Mouse (Mus musculus) hindbrain, postnatal 0 days (tissue): ENCODE measurements around the gene Gm13271. TPM values are rescaled to one million over a fixed set of nuclear protein-coding genes. Genes with fewer than 3 reads are reported as not detected.
"Not testable (repeated sequence)": the region's sequence is repeated elsewhere in the genome, so short reads cannot be mapped to it uniquely, and the experiment has no call there.

Experiments used
- ATAC-seq: fragments of 200-750 bp; cut with Nextera tagmentation; 2 replicates; pipeline ENCODE4 v1.8.0; 2017; ENCODE audit warnings: mild to moderate bottlenecking, moderate TSS enrichment, moderate library complexity
- DNase-seq: peaks from one replicate; pipeline ENCODE4 v3.0.0-alpha.2; 2015; ENCODE audit warnings: low spot score
- H3K27ac ChIP-seq: fragments of 300-500 bp; sonication (generic); 2 replicates; pipeline ENCODE4 v1.5.1; 2014; ENCODE audit warnings: mild to moderate bottlenecking
- H3K27me3 ChIP-seq: fragments of 300-500 bp; sonication (generic); 2 replicates; pipeline ENCODE4 v1.6.1; 2014; ENCODE audit warnings: low read length, mixed read lengths; ENCODE audit not compliant: insufficient read depth
- H3K36me3 ChIP-seq: fragments of 300-500 bp; sonication (generic); 2 replicates; pipeline ENCODE4 v1.6.1; 2014; ENCODE audit warnings: low read length, mixed read lengths; ENCODE audit not compliant: insufficient read depth
- H3K4me1 ChIP-seq: fragments of 300-500 bp; sonication (generic); 2 replicates; pipeline ENCODE4 v1.6.1; 2014; ENCODE audit warnings: antibody characterized with exemption, low read length, mixed read lengths; ENCODE audit not compliant: insufficient read depth
- H3K4me2 ChIP-seq: fragments of 300-500 bp; sonication (generic); 2 replicates; pipeline ENCODE4 v1.6.1; 2014; ENCODE audit warnings: low read depth, mild to moderate bottlenecking, low read length, moderate library complexity, mixed read lengths
- H3K4me3 ChIP-seq: fragments of 300-500 bp; sonication (generic); 2 replicates; pipeline ENCODE4 v1.5.1; 2014; ENCODE audit warnings: low read length
- H3K9ac ChIP-seq: fragments of 300-500 bp; sonication (generic); replicated peaks from 2 replicates; pipeline ENCODE4 v1.6.1; 2014; ENCODE audit warnings: mild to moderate bottlenecking, low read length, moderate library complexity, mixed read lengths
- H3K9me3 ChIP-seq: fragments of 300-500 bp; sonication (generic); 2 replicates; pipeline ENCODE4 v1.6.1; 2016; ENCODE audit warnings: low read length, mixed read lengths
- CTCF ChIP-seq: IDR thresholded peaks from 2 replicates; pipeline ENCODE4 v1.5.1; 2016; ENCODE audit warnings: antibody characterized with exemption, control low read depth, low read depth
- WGBS: fragments of 180-500 bp; shearing (Covaris S2); extraction: QIAGEN DNeasy Blood & Tissue Kit; methylation state at CpG from one replicate; pipeline ENCODE4 v1.1.7; 2014; 5-methylcytosine and 5-hydroxymethylcytosine counted together
- polyA plus RNA-seq: library from polyadenylated mRNA; unstranded; fragments of >200 nt; fragmentation: Nextera tagmentation; extraction: Ambion mirVana; gene quantifications from 2 replicates; pipeline ENCODE4 v1.2.1, GENCODE M21; 2015
- total RNA-seq: library from RNA; depleted of rRNA; stranded (reverse); fragments of >200 nt; gene quantifications from 2 replicates; pipeline ENCODE4 v1.2.3, GENCODE M21; 2014; rRNA removed

Gm13271 gene
- total RNA-seq (not detected in 2 replicates), polyA plus RNA-seq (not detected in 2 replicates)

DNA sequence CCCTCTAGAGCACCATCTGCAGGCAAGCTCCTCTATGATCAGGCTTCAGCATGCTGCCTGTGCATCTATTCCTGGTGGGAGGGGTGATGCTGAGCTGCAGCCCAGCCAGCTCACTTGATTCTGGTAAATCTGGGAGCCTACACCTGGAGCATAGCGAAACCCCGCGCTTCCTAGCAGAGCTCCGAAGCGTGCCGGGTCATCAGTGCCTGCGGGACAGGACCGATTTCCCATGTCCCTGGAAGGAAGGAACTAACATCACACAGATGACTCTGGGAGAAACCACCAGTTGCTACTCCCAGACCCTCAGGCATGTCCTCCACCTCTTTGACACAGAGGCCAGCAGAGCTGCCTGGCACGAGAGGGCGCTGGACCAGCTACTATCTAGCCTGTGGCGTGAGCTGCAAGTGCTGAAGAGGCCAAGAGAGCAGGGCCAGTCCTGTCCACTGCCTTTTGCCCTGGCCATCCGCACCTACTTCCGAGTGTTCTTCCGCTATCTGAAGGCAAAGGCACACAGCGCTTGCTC is at the start of gene Gm13271:
Gene Gm13271 (plus strand): TSS at position 51 of the 523 bp plus-strand sequence.
- ATAC-seq, H3K27ac ChIP-seq, H3K4me2 ChIP-seq, DNase-seq, H3K9me3 ChIP-seq, H3K4me1 ChIP-seq, H3K36me3 ChIP-seq, H3K27me3 ChIP-seq, H3K9ac ChIP-seq, H3K4me3 ChIP-seq: not testable (repeated sequence)
- WGBS: 77% methylated on average over 13 of the region's 15 CpGs

DNA sequence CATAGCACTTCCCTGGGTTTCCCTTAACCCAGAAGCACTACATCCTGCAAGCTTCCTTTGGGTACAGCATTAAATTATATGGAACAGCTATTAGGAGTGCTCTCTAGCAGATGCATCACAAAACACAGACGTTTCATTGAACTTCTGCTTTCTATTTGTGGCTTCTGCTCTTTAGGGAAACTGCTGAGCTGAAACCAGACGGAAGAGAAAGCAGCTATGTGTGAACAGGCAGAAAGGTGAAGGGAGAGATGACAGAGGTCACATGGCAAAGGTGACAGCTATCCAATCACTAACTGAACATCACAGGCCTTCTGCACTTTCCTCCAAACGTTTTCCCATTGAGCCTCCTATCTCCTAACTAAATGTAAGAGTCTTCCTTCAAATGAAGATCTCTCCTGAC is 48.7 kb upstream of the Gm13271 start:
- Histone ChIP-seq H3K27ac (no peak overlapping the region), H3K9me3 (no peaks in the 10 kb centered on the region), H3K4me3 (no peak overlapping the region), H3K4me1 (no peaks in the 10 kb centered on the region), H3K36me3 (no peaks in the 10 kb centered on the region), H3K9ac (no peak overlapping the region), H3K4me2 (no peak overlapping the region), H3K27me3 (no peaks in the 10 kb centered on the region)
- 41% methylated on average over 3 of the region's 3 CpGs for whole genome bisulfite sequencing
- no peak for TF ChIP-seq CTCF
- DNase-seq (no peak), ATAC-seq (no peak)

DNA sequence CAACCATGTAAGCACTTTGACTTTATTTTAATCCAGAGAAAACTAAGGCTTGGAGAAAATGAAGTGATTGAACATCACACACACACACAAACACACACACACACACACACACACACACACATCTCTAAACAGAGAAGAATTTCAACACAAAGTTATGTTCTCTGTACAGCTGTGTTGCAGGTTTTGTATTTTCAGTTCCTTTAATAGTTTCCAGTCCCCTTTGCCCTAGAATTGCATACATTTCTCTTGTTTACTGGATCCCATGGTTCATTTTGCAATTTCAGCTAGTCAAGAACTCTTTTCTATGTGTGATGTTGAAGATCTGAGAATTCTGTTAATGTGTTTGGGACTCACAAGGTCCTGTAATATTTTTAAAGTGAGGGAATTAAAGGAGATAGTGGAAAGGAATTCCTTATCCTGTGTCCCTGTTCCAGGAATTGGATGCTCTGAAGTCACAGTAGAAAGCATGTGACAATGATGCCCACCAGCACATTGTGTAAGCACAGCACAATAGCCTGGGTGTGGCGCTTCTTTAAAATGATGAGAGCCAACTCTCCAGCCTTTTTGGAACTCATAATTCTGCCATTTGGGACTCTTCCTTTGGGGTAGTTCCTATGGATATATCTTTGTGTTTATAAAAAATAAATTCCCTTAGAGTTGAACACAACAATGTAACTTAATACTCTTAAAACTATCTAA is 47.4 kb upstream of the Gm13271 start:
- ATAC-seq (no peak), DNase-seq (no peak)
- Histone ChIP-seq H3K9ac (no peak overlapping the region), H3K4me1 (no peaks in the 10 kb centered on the region), H3K27ac (no peak overlapping the region), H3K4me2 (no peak overlapping the region), H3K27me3 (no peaks in the 10 kb centered on the region), H3K9me3 (no peaks in the 10 kb centered on the region), H3K36me3 (no peaks in the 10 kb centered on the region), H3K4me3 (no peak overlapping the region)
- no peak for TF ChIP-seq CTCF
- WGBS: 80% methylated on average over 1 of the region's 1 CpGs

DNA sequence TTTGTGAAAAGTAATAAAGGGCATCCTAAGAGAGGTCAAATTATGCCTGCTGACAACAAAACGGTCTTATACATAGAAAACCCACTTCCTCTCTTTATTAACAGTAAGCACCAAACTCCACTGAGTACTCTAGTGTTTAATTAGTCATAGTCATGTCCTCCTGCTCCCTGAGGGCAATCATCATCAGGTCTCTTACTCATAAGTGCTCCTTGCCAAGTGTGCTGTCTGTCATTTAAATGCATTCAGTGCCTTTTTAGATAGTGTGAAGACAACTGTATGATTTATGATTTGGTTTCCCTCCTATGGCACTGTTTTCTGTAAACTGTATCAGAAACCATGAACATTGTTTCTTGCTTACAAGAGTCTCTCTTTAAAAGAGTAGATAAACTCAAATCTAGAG is 40.4 kb upstream of the Gm13271 start:
- Histone ChIP-seq H3K9ac (no peak overlapping the region), H3K27me3 (no peaks in the 10 kb centered on the region), H3K4me1 (peaks cover 5% of the 10 kb centered on the region; the same call in 1 of the 2 replicates), H3K4me2 (no peak overlapping the region), H3K27ac (no peak overlapping the region), H3K36me3 (no peaks in the 10 kb centered on the region), H3K9me3 (no peaks in the 10 kb centered on the region), H3K4me3 (no peak overlapping the region)
- ATAC-seq (no peak), DNase-seq (no peak)
- no peak for TF ChIP-seq CTCF
- 77% methylated on average over 1 of the region's 1 CpGs for WGBS

GRCm38 (mm10) chr4:88715059-88715458 is 39.6 kb upstream of the Gm13271 start:
- no peak for TF ChIP-seq CTCF
- DNase-seq (no peak), ATAC-seq (no peak)
- Histone ChIP-seq H3K9ac (no peak overlapping the region), H3K4me1 (peaks cover 7% of the 10 kb centered on the region), H3K27me3 (no peaks in the 10 kb centered on the region), H3K27ac (no peak overlapping the region), H3K4me2 (no peak overlapping the region), H3K9me3 (no peaks in the 10 kb centered on the region), H3K36me3 (peaks cover 1% of the 10 kb centered on the region; the same call in 1 of the 2 replicates), H3K4me3 (no peak overlapping the region)

DNA sequence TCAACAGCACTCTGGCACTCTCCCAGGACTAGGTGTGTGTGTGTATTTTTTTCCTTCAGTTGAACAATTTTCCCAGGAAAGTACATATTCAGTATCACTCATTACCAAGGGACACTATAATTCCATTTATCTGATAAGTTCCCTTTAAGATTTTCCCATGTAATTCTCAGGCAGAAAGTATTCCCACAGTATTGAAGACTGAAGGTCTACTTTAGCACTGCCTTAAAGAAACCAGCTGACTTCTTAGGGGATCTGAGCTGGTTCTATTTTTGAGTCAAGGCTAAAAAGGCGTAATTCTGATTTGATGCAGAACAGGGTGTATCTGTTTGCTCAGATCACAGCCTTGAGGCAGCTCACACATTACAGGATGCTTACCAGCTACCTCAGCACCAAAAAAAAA is 36.0 kb upstream of the Gm13271 start:
- TF ChIP-seq CTCF: no peak
- Histone ChIP-seq H3K27ac (no peak overlapping the region), H3K36me3 (peaks cover 6% of the 10 kb centered on the region), H3K27me3 (no peaks in the 10 kb centered on the region), H3K9me3 (no peaks in the 10 kb centered on the region), H3K9ac (no peak overlapping the region), H3K4me1 (peaks cover 19% of the 10 kb centered on the region), H3K4me3 (peak overlapping the region; percentile 26), H3K4me2 (peak overlapping the region; percentile 79)
- WGBS: 42% methylated on average over 1 of the region's 1 CpGs
- ATAC-seq: no peak
- DNase-seq: no peak
